Mouse (Mus musculus) CH12.LX (cell line): ENCODE results near the gene Ssx2ip.

Experiments
- CHD2 ChIP-seq: IDR thresholded peaks from 2 replicates; pipeline ENCODE4 v1.6.1; 2011; ENCODE audit warnings: low read length, improper control_type of control experiment
- CTCF ChIP-seq, 2 experiments: IDR thresholded peaks in 1 of 2; conservative IDR thresholded peaks in 1 of 2; 2 replicates each; pipeline ENCODE4 v1.5.1; 2011 to 2012; ENCODE audit warnings: low read depth in 2 of 2, low read length in 2 of 2, improper control_type of control experiment in 1 of 2, inconsistent platforms in 1 of 2, mild to moderate bottlenecking in 1 of 2, moderate library complexity in 1 of 2
- EP300 ChIP-seq: IDR thresholded peaks from 2 replicates; pipeline ENCODE4 v1.6.1; 2011; ENCODE audit warnings: low read length, improper control_type of control experiment
- HCFC1 ChIP-seq: IDR thresholded peaks from 2 replicates; pipeline ENCODE4 v1.6.1; 2012; ENCODE audit warnings: low read depth, mild to moderate bottlenecking, inconsistent platforms, low read length, improper control_type of control experiment
- MAFK ChIP-seq: IDR thresholded peaks from 2 replicates; pipeline ENCODE4 v1.6.1; 2011; ENCODE audit warnings: low read length, improper control_type of control experiment; ENCODE audit not compliant: insufficient replicate concordance
- MAX ChIP-seq: IDR thresholded peaks from 2 replicates; pipeline ENCODE4 v1.6.1; 2011; ENCODE audit warnings: low read length, improper control_type of control experiment
- MYC ChIP-seq: IDR thresholded peaks from 2 replicates; pipeline ENCODE4 v1.6.1; 2011; ENCODE audit warnings: low read depth, mild to moderate bottlenecking, improper control_type of control experiment, low read length
- NRF1 ChIP-seq: IDR thresholded peaks from 2 replicates; pipeline ENCODE4 v1.6.1; 2014; ENCODE audit warnings: low read depth, mild to moderate bottlenecking, inconsistent platforms, low read length, improper control_type of control experiment, moderate library complexity
- POLR2A ChIP-seq: IDR thresholded peaks from 2 replicates; pipeline ENCODE4 v1.6.1; 2011; ENCODE audit warnings: low read depth, mild to moderate bottlenecking, improper control_type of control experiment, low read length
- POLR2AphosphoS2 ChIP-seq: IDR thresholded peaks from 2 replicates; pipeline ENCODE4 v1.6.1; 2011; ENCODE audit warnings: low read depth, low read length, improper control_type of control experiment
- RAD21 ChIP-seq: IDR thresholded peaks from 2 replicates; pipeline ENCODE4 v1.6.1; 2011; ENCODE audit warnings: low read depth, mild to moderate bottlenecking, low read length, improper control_type of control experiment, moderate library complexity
- TCF12 ChIP-seq: IDR thresholded peaks from 2 replicates; pipeline ENCODE4 v1.6.1; 2014; ENCODE audit warnings: low read depth, mild to moderate bottlenecking, inconsistent platforms, low read length, improper control_type of control experiment
- ZC3H11A ChIP-seq: IDR thresholded peaks from 2 replicates; pipeline ENCODE4 v1.6.1; 2012; ENCODE audit warnings: low read depth, mild to moderate bottlenecking, inconsistent platforms, low read length, improper control_type of control experiment

GRCm38 (mm10) chr3:146474428-146474827, 70.0 kb downstream of the Ssx2ip start:
- TF ChIP-seq MAFK (peak; percentile 57; the same call in 1 of the 2 replicates), MAX (no peak), CTCF (conservative IDR thresholded peaks at IDR 0.05 in 1 of 2, IDR thresholded peaks at IDR 0.05 in 1 of 2; ENCODE audit: low read depth in 2 of 2, low read length in 2 of 2) (no peak), TCF12 (no peak), EP300 (peak; percentile 21; the same call in 1 of the 2 replicates), POLR2AphosphoS2 (no peak), RAD21 (no peak), HCFC1 (no peak), NRF1 (no peak), CHD2 (no peak), ZC3H11A (no peak), MYC (no peak), POLR2A (no peak)
